Mouse (Mus musculus) bone marrow, adult 2 months (tissue): ENCODE measurements around the gene Il1rap.

Experiments used
- CTCF ChIP-seq: fragments of 200-500 bp; IDR thresholded peaks from 2 replicates; pipeline ENCODE4 v1.5.1; 2011; ENCODE audit warnings: low read length, control low read depth; ENCODE audit not compliant: control insufficient read depth, insufficient read depth
- POLR2A ChIP-seq: fragments of 200-500 bp; IDR thresholded peaks from 2 replicates; pipeline ENCODE4 v1.6.1; 2011; ENCODE audit warnings: low read depth, mild to moderate bottlenecking, control low read depth, low read length, borderline replicate concordance; ENCODE audit not compliant: control insufficient read depth

DNA sequence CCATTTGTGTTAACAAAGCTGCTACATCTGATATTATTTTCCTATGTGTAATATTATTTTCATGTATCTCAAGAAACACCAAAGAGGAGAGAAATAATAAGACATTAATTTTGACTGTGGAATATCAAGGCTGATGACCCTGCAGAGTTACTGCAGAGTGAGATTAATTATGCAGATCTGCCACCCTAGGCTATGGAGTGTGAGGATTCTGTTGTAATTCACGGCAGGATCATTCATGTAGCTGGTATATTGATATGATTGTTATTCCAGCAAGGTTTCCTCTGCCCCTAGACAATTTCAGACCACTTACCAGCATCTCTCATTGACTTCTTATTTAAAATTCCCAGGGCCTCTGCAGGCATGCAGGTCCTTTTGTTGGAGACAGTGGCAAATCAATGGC, 29.0 kb downstream of the Il1rap start:
- TF ChIP-seq POLR2A = no peak
- no peak for TF ChIP-seq CTCF
